Mouse (Mus musculus): ENCODE measurements around the gene Slk.
A peak's percentile ranks its signal among the peaks of the same experiment; 100 is the strongest.
"Not testable (repeated sequence)": the region's sequence is repeated elsewhere in the genome, so short reads cannot be mapped to it uniquely, and the experiment has no call there.

The Slk gene

GRCm38 (mm10) chr19:47571981-47572380 lies 7.5 kb upstream of the Slk start:
- not testable (repeated sequence) for DNase-seq

GRCm38 (mm10) chr19:47573718-47574117 lies 5.8 kb upstream of the Slk start:
- DNase-seq: no peak

- no peak for DNase-seq
Measured at GRCm38 (mm10) chr19:47578581-47579224, 775 bp upstream of the Slk start.

- peak; percentile 35 for DNase-seq
Measured at GRCm38 (mm10) chr19:47579788-47580631, 532 bp downstream of the Slk start.

- no peak for DNase-seq
Measured at GRCm38 (mm10) chr19:47585772-47586171, 6.3 kb downstream of the Slk start.

- no peak for DNase-seq
Measured at GRCm38 (mm10) chr19:47587009-47587408, 7.5 kb downstream of the Slk start.

GRCm38 (mm10) chr19:47608513-47608912 lies 29.0 kb downstream of the Slk start:
- DNase-seq: no peak

GRCm38 (mm10) chr19:47613442-47613841 lies 34.0 kb downstream of the Slk start:
- no peak for DNase-seq

- DNase-seq: no peak
Measured at GRCm38 (mm10) chr19:47621478-47621877, 42.0 kb downstream of the Slk start.

- DNase-seq: no peak
Measured at GRCm38 (mm10) chr19:47624940-47625711, 45.6 kb downstream of the Slk start.

GRCm38 (mm10) chr19:47627450-47627849 lies 48.0 kb downstream of the Slk start:
- no peak for DNase-seq

GRCm38 (mm10) chr19:47629068-47629467 lies 49.6 kb downstream of the Slk start:
- no peak for DNase-seq

GRCm38 (mm10) chr19:47630381-47630780 lies 50.9 kb downstream of the Slk start:
- DNase-seq: no peak

- DNase-seq: no peak
Measured at GRCm38 (mm10) chr19:47631799-47632198, 52.3 kb downstream of the Slk start.

- DNase-seq: no peak
Measured at GRCm38 (mm10) chr19:47635380-47635779, 55.9 kb downstream of the Slk start.

- DNase-seq: no peak
Measured at GRCm38 (mm10) chr19:47643910-47644309, 64.4 kb downstream of the Slk start.

- DNase-seq: no peak
Measured at GRCm38 (mm10) chr19:47645583-47645982, 66.1 kb downstream of the Slk start.

- DNase-seq: peak; percentile 24
Measured at GRCm38 (mm10) chr19:47646508-47647120, 67.1 kb downstream of the Slk start.

GRCm38 (mm10) chr19:47649071-47649470 lies 69.6 kb downstream of the Slk start:
- no peak for DNase-seq

GRCm38 (mm10) chr19:47650366-47651159 lies 71.1 kb downstream of the Slk start:
- no peak for DNase-seq

GRCm38 (mm10) chr19:47651160-47651480 lies 71.6 kb downstream of the Slk start:
- no peak for DNase-seq

- no peak for DNase-seq
Measured at GRCm38 (mm10) chr19:47652255-47652654, 72.8 kb downstream of the Slk start.
